ENCODE assay signal across 12 mouse cellular contexts in the genomic region with DNA sequence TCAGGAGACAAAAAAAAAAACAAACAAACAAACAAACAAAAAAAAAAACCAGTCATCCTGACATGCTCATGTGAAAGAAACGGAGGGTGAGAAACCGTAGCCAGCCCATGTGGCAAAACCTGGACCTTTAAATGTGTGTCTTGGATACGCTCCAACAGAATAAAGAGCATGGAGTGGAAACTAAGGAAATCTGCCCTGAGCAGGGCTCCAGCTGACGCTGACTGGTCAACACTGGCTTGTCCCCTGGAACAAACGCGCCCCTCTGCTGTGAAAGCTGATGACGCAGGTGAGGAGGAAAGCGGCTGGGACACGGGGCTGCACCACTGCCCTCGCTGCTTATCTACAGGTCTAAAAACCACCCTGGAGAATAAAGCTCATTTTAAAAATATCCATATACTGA. TPM values are rescaled to one million over a fixed set of nuclear protein-coding genes. Genes with fewer than 3 reads are reported as not detected.
A peak's percentile ranks its signal among the peaks of the same experiment; 100 is the strongest.
DNase-seq lines count a peak whose midpoint lies in the region; ATAC-seq and TF ChIP-seq lines count a peak whose summit lies in the region.
"Had no signal": no experiment of that assay in that cellular context is flagged by ENCODE, and none has a peak within 500 bp of the region (broad histone marks: within the 10 kb centered on the region; RNA-seq: fewer than 3 reads in every experiment).

No protein-coding gene starts in this region.

- H3K9ac ChIP-seq in hindbrain, embryonic 13.5 days, result 0 out of 2 replicates have a peak overlapping the region, but pooled peaks have one; percentile 35
- no peak overlapping the region for H3K9ac ChIP-seq in hindbrain, embryonic 11.5 days (ENCODE audit: low read depth, low read length)
- H3K9ac ChIP-seq in lung, embryonic 14.5 days, result no peak overlapping the region
- H3K9ac ChIP-seq in hindbrain, embryonic 15.5 days, result no peak overlapping the region
- H3K9ac ChIP-seq in liver, postnatal 0 days (replicated peaks), result no peak overlapping the region
- H3K9ac ChIP-seq: limb, embryonic 13.5 days had no signal

- TF ChIP-seq CTCF in lung, embryonic 14.5 days (IDR thresholded peaks at IDR 0.05; ENCODE audit: low read depth), result no peak
- TF ChIP-seq CTCF in liver, postnatal 0 days (IDR thresholded peaks at IDR 0.05; ENCODE audit: low read depth), result 0 out of 2 replicates have a peak, but pooled peaks have one; percentile 4

- H3K4me2 ChIP-seq in hindbrain, embryonic 13.5 days, result no peak overlapping the region
- H3K4me2 ChIP-seq in hindbrain, embryonic 11.5 days (replicated peaks; ENCODE audit: low read depth, low read length), result no peak overlapping the region
- no peak overlapping the region for H3K4me2 ChIP-seq in lung, embryonic 14.5 days
- no peak overlapping the region for H3K4me2 ChIP-seq in hindbrain, embryonic 15.5 days
- H3K4me2 ChIP-seq in liver, postnatal 0 days (ENCODE audit: low read depth, low read length), result peak overlapping the region; percentile 22; the same call in 1 of the 2 replicates
- H3K4me2 ChIP-seq: embryonic facial prominence, embryonic 12.5 days; limb, embryonic 13.5 days had no signal

- H3K9me3 ChIP-seq in hindbrain, embryonic 13.5 days, result no peaks in the 10 kb centered on the region
- H3K9me3 ChIP-seq in hindbrain, embryonic 11.5 days (ENCODE audit: control insufficient read depth, low read length), result no peaks in the 10 kb centered on the region
- H3K9me3 ChIP-seq in lung, embryonic 14.5 days (ENCODE audit: low read depth, low read length), result no peaks in the 10 kb centered on the region
- H3K9me3 ChIP-seq in hindbrain, embryonic 15.5 days, result no peaks in the 10 kb centered on the region
- no peaks in the 10 kb centered on the region for H3K9me3 ChIP-seq in liver, postnatal 0 days (ENCODE audit: low read length)
- H3K9me3 ChIP-seq: embryonic facial prominence, embryonic 12.5 days; limb, embryonic 13.5 days had no signal

- TF ChIP-seq EP300 in liver, postnatal 0 days (IDR thresholded peaks at IDR 0.05; ENCODE audit: low read depth), result no peak

- H3K36me3 ChIP-seq in hindbrain, embryonic 13.5 days, result no peaks in the 10 kb centered on the region
- H3K36me3 ChIP-seq in hindbrain, embryonic 11.5 days (ENCODE audit: control insufficient read depth, insufficient read depth, low read length), result no peaks in the 10 kb centered on the region
- H3K36me3 ChIP-seq in lung, embryonic 14.5 days (ENCODE audit: insufficient read depth), result no peaks in the 10 kb centered on the region
- H3K36me3 ChIP-seq in hindbrain, embryonic 15.5 days, result no peaks in the 10 kb centered on the region
- H3K36me3 ChIP-seq in liver, postnatal 0 days (replicated peaks; ENCODE audit: insufficient read depth, low read length), result no peaks in the 10 kb centered on the region
- H3K36me3 ChIP-seq: embryonic facial prominence, embryonic 12.5 days; limb, embryonic 13.5 days had no signal

- H3K27me3 ChIP-seq in hindbrain, embryonic 13.5 days, result no peaks in the 10 kb centered on the region
- H3K27me3 ChIP-seq in hindbrain, embryonic 11.5 days (ENCODE audit: control insufficient read depth, insufficient read depth, low read length), result no peaks in the 10 kb centered on the region
- H3K27me3 ChIP-seq in lung, embryonic 14.5 days (ENCODE audit: insufficient read depth, low read length), result no peaks in the 10 kb centered on the region
- H3K27me3 ChIP-seq in hindbrain, embryonic 15.5 days, result no peaks in the 10 kb centered on the region
- no peaks in the 10 kb centered on the region for H3K27me3 ChIP-seq in liver, postnatal 0 days (ENCODE audit: insufficient read depth, low read length)
- H3K27me3 ChIP-seq: embryonic facial prominence, embryonic 12.5 days; limb, embryonic 13.5 days had no signal

- H3K27ac ChIP-seq in hindbrain, embryonic 13.5 days, result peak overlapping the region; percentile 58; the same call in 1 of the 2 replicates
- H3K27ac ChIP-seq in hindbrain, embryonic 11.5 days (ENCODE audit: low read depth, low read length), result no peak overlapping the region
- H3K27ac ChIP-seq in lung, embryonic 14.5 days (ENCODE audit: low read depth), result no peak overlapping the region
- H3K27ac ChIP-seq in hindbrain, embryonic 15.5 days (replicated peaks), result 0 out of 2 replicates have a peak overlapping the region, but pooled peaks have one; percentile 11
- 0 out of 2 replicates have a peak overlapping the region, but pooled peaks have one; percentile 51 for H3K27ac ChIP-seq in liver, postnatal 0 days (ENCODE audit: low read depth)
- H3K27ac ChIP-seq: embryonic facial prominence, embryonic 12.5 days; limb, embryonic 13.5 days had no signal

- peaks cover 90% of the 10 kb centered on the region for H3K4me1 ChIP-seq in hindbrain, embryonic 13.5 days (replicated peaks)
- peaks cover 32% of the 10 kb centered on the region for H3K4me1 ChIP-seq in hindbrain, embryonic 11.5 days (replicated peaks; ENCODE audit: control insufficient read depth, insufficient read depth, low read length)
- H3K4me1 ChIP-seq in lung, embryonic 14.5 days (ENCODE audit: insufficient read depth), result peaks cover 4% of the 10 kb centered on the region; the same call in 1 of the 2 replicates
- peaks cover 78% of the 10 kb centered on the region for H3K4me1 ChIP-seq in hindbrain, embryonic 15.5 days (replicated peaks)
- peaks cover 18% of the 10 kb centered on the region for H3K4me1 ChIP-seq in liver, postnatal 0 days (ENCODE audit: insufficient read depth)

- 37% methylated on average over 10 of the region's 10 CpGs for WGBS in hindbrain, embryonic 13.5 days
- WGBS in hindbrain, embryonic 11.5 days, result 64% methylated on average over 10 of the region's 10 CpGs
- WGBS in lung, embryonic 14.5 days, result 51% methylated on average over 10 of the region's 10 CpGs
- 32% methylated on average over 10 of the region's 10 CpGs for WGBS in hindbrain, embryonic 15.5 days
- WGBS in liver, postnatal 0 days (ENCODE audit: insufficient replicate concordance), result 67% methylated on average over 10 of the region's 10 CpGs

- no peak overlapping the region for H3K4me3 ChIP-seq in hindbrain, embryonic 13.5 days
- no peak overlapping the region for H3K4me3 ChIP-seq in hindbrain, embryonic 11.5 days (ENCODE audit: low read depth, low read length)
- H3K4me3 ChIP-seq in lung, embryonic 14.5 days (ENCODE audit: low read depth, low read length), result no peak overlapping the region
- no peak overlapping the region for H3K4me3 ChIP-seq in hindbrain, embryonic 15.5 days
- no peak overlapping the region for H3K4me3 ChIP-seq in liver, postnatal 0 days (ENCODE audit: low read depth, low read length)
- H3K4me3 ChIP-seq: embryonic facial prominence, embryonic 12.5 days; limb, embryonic 13.5 days; myocyte had no signal

- no peak for ATAC-seq in hindbrain, embryonic 13.5 days (ENCODE audit: low FRiP score)
- no peak for ATAC-seq in hindbrain, embryonic 11.5 days (ENCODE audit: low FRiP score)
- no peak for ATAC-seq in lung, embryonic 14.5 days (ENCODE audit: insufficient read depth)
- ATAC-seq in hindbrain, embryonic 15.5 days (ENCODE audit: low FRiP score, low read depth), result no peak
- ATAC-seq in liver, postnatal 0 days, result peak; percentile 73

- no peak for DNase-seq in hindbrain, embryonic 11.5 days (ENCODE audit: low spot score)
- peak; percentile 51 for DNase-seq in lung, embryonic 14.5 days
- no peak for DNase-seq in lung, postnatal 25 days (ENCODE audit: low spot score)
- DNase-seq in liver, postnatal 0 days, result peak; percentile 54
- no peak for DNase-seq in thymus, postnatal 25 days
- DNase-seq: cerebellum, adult 11 months; thymus, adult 2 months had no signal

RNA-seq across cellular contexts. Expression of a gene that starts 18.5 kb away (rescaled TPM):
- 17.3 and 17.7 TPM in 2 replicates for polyA plus RNA-seq in hindbrain, embryonic 13.5 days (2015; fragmentation: Nextera tagmentation; extraction: Ambion mirVana)
- polyA plus RNA-seq in hindbrain, embryonic 11.5 days (2014; fragmentation: Nextera tagmentation; extraction: Ambion mirVana), result 17.2 and 17.8 TPM in 2 replicates
- 8.3 and 8.6 TPM in 2 replicates for polyA plus RNA-seq in lung, embryonic 14.5 days (2014; fragmentation: Nextera tagmentation; extraction: Ambion mirVana)
- 13.7 and 14.7 TPM in 2 replicates for polyA plus RNA-seq in hindbrain, embryonic 15.5 days (2015; fragmentation: Nextera tagmentation; extraction: Ambion mirVana)
- polyA plus RNA-seq in liver, postnatal 0 days (2015; fragmentation: Nextera tagmentation; extraction: Ambion mirVana), result 1.5 TPM in 2 replicates

RNA-seq across cellular contexts. Expression of a gene that starts 49.3 kb away (rescaled TPM):
- polyA plus RNA-seq in hindbrain, embryonic 13.5 days (2015; fragmentation: Nextera tagmentation; extraction: Ambion mirVana), result 1.5 and 1.6 TPM in 2 replicates
- 1.2 and 1.8 TPM in 2 replicates for polyA plus RNA-seq in hindbrain, embryonic 11.5 days (2014; fragmentation: Nextera tagmentation; extraction: Ambion mirVana)
- polyA plus RNA-seq in lung, embryonic 14.5 days (2014; fragmentation: Nextera tagmentation; extraction: Ambion mirVana), result 0.76 and 0.82 TPM in 2 replicates
- polyA plus RNA-seq in hindbrain, embryonic 15.5 days (2015; fragmentation: Nextera tagmentation; extraction: Ambion mirVana), result 2.7 and 2.9 TPM in 2 replicates
- 0.02 TPM in 1 of 2 replicates, not detected in the other for polyA plus RNA-seq in liver, postnatal 0 days (2015; fragmentation: Nextera tagmentation; extraction: Ambion mirVana)

Comparison
In these comparisons a context has a peak if more than half of its experiments do, and no peak if none do; other contexts are left out.
1. H3K27ac ChIP-seq: peak in hindbrain, embryonic 13.5 days (single experiment), hindbrain, embryonic 15.5 days (single experiment) and liver, postnatal 0 days (single experiment); none in hindbrain, embryonic 11.5 days (single experiment) and lung, embryonic 14.5 days (single experiment).
2. DNase-seq: peak in lung, embryonic 14.5 days (single experiment) and liver, postnatal 0 days (single experiment); none in hindbrain, embryonic 11.5 days (single experiment), lung, postnatal 25 days (single experiment) and thymus, postnatal 25 days (single experiment).